Mouse (Mus musculus) B cell, adult 62 days (primary cell): ENCODE measurements around the gene Rpusd3. TPM values are rescaled to one million over a fixed set of nuclear protein-coding genes. Genes with fewer than 3 reads are reported as not detected.

Source experiments
- total RNA-seq: library from RNA; stranded (reverse); gene quantifications from 4 replicates; pipeline ENCODE4 v1.2.4, GENCODE M21; 2023

Rpusd3 gene
- 10.5 to 20.9 TPM (median 13.6 TPM) in 4 replicates for total RNA-seq

GRCm38 (mm10) chr6:113419199-113419587, at the start of gene Rpusd3:
Gene Rpusd3 (minus strand): TSS chr6:113419340.

GRCm38 (mm10) chr6:113457952-113458534, 38.9 kb upstream of the Rpusd3 start, which contains the start of gene Il17re:
Gene Il17re (plus strand): TSS chr6:113458484.

GRCm38 (mm10) chr6:113442442-113443090, 23.4 kb upstream of the Rpusd3 start, which contains the start of gene Jagn1:
Gene Jagn1 (plus strand): TSS chr6:113442569.

GRCm38 (mm10) chr6:113435664-113436205, 16.6 kb upstream of the Rpusd3 start, which contains the start of gene Cidec:
Gene Cidec (minus strand): TSS chr6:113435760.

GRCm38 (mm10) chr6:113388960-113389359, 30.2 kb downstream of the Rpusd3 start, which contains the start of gene Ttll3:
Gene Ttll3 (plus strand): TSS chr6:113389260.

GRCm38 (mm10) chr6:113377496-113378385, 41.4 kb downstream of the Rpusd3 start, which contains the start of the genes Tada3 and Arpc4:
Gene Tada3 (minus strand): TSS chr6:113377883.
Gene Arpc4 (plus strand): TSS chr6:113378115.

Other genes starting within 250 kb of the Rpusd3 start
- gene Lhfpl4, start 224.0 kb downstream of the Rpusd3 start, total RNA-seq = 0.54 to 2.4 TPM (median 0.97 TPM) in 4 replicates
- gene Mtmr14, start 181.5 kb downstream of the Rpusd3 start, total RNA-seq = 50.6 to 67.4 TPM (median 55.5 TPM) in 4 replicates
- gene Cpne9, start 137.0 kb downstream of the Rpusd3 start, total RNA-seq = 1.5 to 3.2 TPM (median 2.4 TPM) in 4 replicates
- 66.6 to 68.3 TPM (median 67.0 TPM) in 4 replicates for gene Brpf1, start 112.2 kb downstream of the Rpusd3 start, total RNA-seq
- 10.0 to 17.1 TPM (median 12.4 TPM) in 4 replicates for gene Ogg1, start 92.4 kb downstream of the Rpusd3 start, total RNA-seq
- 0.89 to 1.4 TPM (median 1.2 TPM) in 3 of 4 replicates, not detected in the other for gene Camk1, start 75.4 kb downstream of the Rpusd3 start, total RNA-seq
- gene Tada3, start 41.5 kb downstream of the Rpusd3 start, total RNA-seq = 26.6 to 32.6 TPM (median 28.8 TPM) in 4 replicates
- gene Arpc4, start 41.2 kb downstream of the Rpusd3 start, total RNA-seq = 243 to 268 TPM (median 249 TPM) in 4 replicates
- gene Ttll3, start 30.1 kb downstream of the Rpusd3 start, total RNA-seq = 32.4 to 41.0 TPM (median 37.4 TPM) in 4 replicates
- not detected in 4 replicates for gene Cidec, start 16.4 kb upstream of the Rpusd3 start, total RNA-seq
- 16.2 to 23.5 TPM (median 20.8 TPM) in 4 replicates for gene Jagn1, start 23.2 kb upstream of the Rpusd3 start, total RNA-seq
- gene Il17re, start 39.1 kb upstream of the Rpusd3 start, total RNA-seq = not detected in 4 replicates
- not detected in 4 replicates for gene Il17rc, start 52.1 kb upstream of the Rpusd3 start, total RNA-seq
- 15.5 to 21.0 TPM (median 16.6 TPM) in 4 replicates for gene Creld1, start 64.0 kb upstream of the Rpusd3 start, total RNA-seq
- gene Prrt3, start 82.6 kb upstream of the Rpusd3 start, total RNA-seq = 0.33 to 0.53 TPM (median 0.41 TPM) in 4 replicates
- gene Emc3, start 112.3 kb upstream of the Rpusd3 start, total RNA-seq = 78.1 to 83.8 TPM (median 81.8 TPM) in 4 replicates
- gene Fancd2, start 112.3 kb upstream of the Rpusd3 start, total RNA-seq = 1.5 to 3.8 TPM (median 2.6 TPM) in 4 replicates
- not detected in 4 replicates for gene Fancd2os, start 181.4 kb upstream of the Rpusd3 start, total RNA-seq
- 109 to 116 TPM (median 111 TPM) in 4 replicates for gene Brk1, start 185.4 kb upstream of the Rpusd3 start, total RNA-seq
- gene Vhl, start 204.6 kb upstream of the Rpusd3 start, total RNA-seq = 26.1 to 34.3 TPM (median 32.7 TPM) in 4 replicates
- gene Irak2, start 219.1 kb upstream of the Rpusd3 start, total RNA-seq = 159 to 180 TPM (median 169 TPM) in 4 replicates